Mouse (Mus musculus) erythroblast, adult 5-6 weeks (primary cell): ENCODE data around the gene Gsg1l. TPM values are rescaled to one million over a fixed set of nuclear protein-coding genes. Genes with fewer than 3 reads are reported as not detected.

ENCODE experiments used
- ATAC-seq: replicated peaks from 2 replicates; pipeline ENCODE4 v1.8.0; 2016; ENCODE audit warnings: moderate number of reproducible peaks, mild to moderate bottlenecking, moderate TSS enrichment, inconsistent platforms; ENCODE audit not compliant: poor library complexity, low FRiP score, severe bottlenecking
- total RNA-seq, 2 experiments: library from RNA; stranded (forward) in 1 of 2; stranded (reverse) in 1 of 2; fragments of 150-400 nt in 1 of 2; fragments of 200-764, 138-1000 nt in 1 of 2; gene quantifications; 2 replicates each; pipeline versions ENCODE4 v1.2.3 to v1.2.4; 2015 to 2017; ENCODE audit warnings: low replicate concordance in 2 of 2

Gene Gsg1l
- total RNA-seq (2015; ENCODE audit: low replicate concordance) (not detected in 2 replicates), total RNA-seq (2017; ENCODE audit: low replicate concordance) (not detected in 2 replicates)

GRCm38 (mm10) chr7:126082286-126082741, at the start of gene Gsg1l:
Gene Gsg1l, minus strand, starts transcription at chr7:126082411.
- no peak for ATAC-seq

- no peak for ATAC-seq
Observed at GRCm38 (mm10) chr7:126127673-126128072, 45.5 kb upstream of the Gsg1l start.

- no peak for ATAC-seq
Observed at GRCm38 (mm10) chr7:126126502-126126901, 44.3 kb upstream of the Gsg1l start.

GRCm38 (mm10) chr7:126121533-126121932, 39.3 kb upstream of the Gsg1l start:
- ATAC-seq: no peak

- no peak for ATAC-seq
Observed at GRCm38 (mm10) chr7:126119819-126120218, 37.6 kb upstream of the Gsg1l start.

GRCm38 (mm10) chr7:126113263-126113662, 31.1 kb upstream of the Gsg1l start:
- no peak for ATAC-seq

GRCm38 (mm10) chr7:126111230-126111629, 29.0 kb upstream of the Gsg1l start:
- ATAC-seq: no peak

- ATAC-seq: no peak
Observed at GRCm38 (mm10) chr7:126109898-126110297, 27.7 kb upstream of the Gsg1l start.

- ATAC-seq: no peak
Observed at GRCm38 (mm10) chr7:126100440-126100839, 18.2 kb upstream of the Gsg1l start.

GRCm38 (mm10) chr7:126099835-126100234, 17.6 kb upstream of the Gsg1l start:
- no peak for ATAC-seq

GRCm38 (mm10) chr7:126099163-126099775, 17.1 kb upstream of the Gsg1l start:
- ATAC-seq: no peak

GRCm38 (mm10) chr7:126097219-126097915, 15.2 kb upstream of the Gsg1l start:
- no peak for ATAC-seq

- ATAC-seq: no peak
Observed at GRCm38 (mm10) chr7:126096596-126096995, 14.4 kb upstream of the Gsg1l start.

- ATAC-seq: no peak
Observed at GRCm38 (mm10) chr7:126094738-126095137, 12.5 kb upstream of the Gsg1l start.

- no peak for ATAC-seq
Observed at GRCm38 (mm10) chr7:126093162-126093561, 11.0 kb upstream of the Gsg1l start.

GRCm38 (mm10) chr7:126089782-126090181, 7.6 kb upstream of the Gsg1l start:
- 0 out of 2 replicates have a peak, but pooled peaks have one; percentile 46 for ATAC-seq

GRCm38 (mm10) chr7:126088155-126088554, 5.9 kb upstream of the Gsg1l start:
- no peak for ATAC-seq

GRCm38 (mm10) chr7:126087602-126088001, 5.4 kb upstream of the Gsg1l start:
- ATAC-seq: no peak

- no peak for ATAC-seq
Observed at GRCm38 (mm10) chr7:126086321-126086741, 4.1 kb upstream of the Gsg1l start.

- ATAC-seq: no peak
Observed at GRCm38 (mm10) chr7:126085154-126085553, 2.9 kb upstream of the Gsg1l start.

GRCm38 (mm10) chr7:126083980-126084348, 1.8 kb upstream of the Gsg1l start:
- ATAC-seq: no peak
